Mouse (Mus musculus): ENCODE measurements around the gene Sepsecs.

Gene Sepsecs

GRCm38 (mm10) chr5:52618348-52619270 is 50.9 kb downstream of the Sepsecs start:
- POLR2A ChIA-PET: interaction anchor here in 2 of 4 experiments (0.6 to 1.4 kb wide), 7 partner anchors 19 to 133 kb away, joined by 3 read pairs; no protein-coding TSS in a partner anchor
- CTCF ChIA-PET: interaction anchor here in 3 of 4 experiments (0.6 to 1.5 kb wide), 6 partner anchors 15 to 596 kb away, joined by 3 to 4 read pairs (median 3); no protein-coding TSS in a partner anchor

GRCm38 (mm10) chr5:52617711-52618347 is 51.7 kb downstream of the Sepsecs start:
- ChIA-PET POLR2A (interaction anchor here in 2 of 4 experiments (0.9 to 1.4 kb wide), 5 partner anchors 20 to 55 kb away, joined by 3 read pairs; no protein-coding TSS in a partner anchor), CTCF (interaction anchor here in 2 of 4 experiments (1.0 to 1.5 kb wide), 2 partner anchors 15 to 16 kb away, joined by 3 read pairs; no protein-coding TSS in a partner anchor)

- ChIA-PET CTCF (interaction anchor here in 2 of 4 experiments (0.6 to 1.0 kb wide), 2 partner anchors 18 kb away, joined by 3 read pairs; no protein-coding TSS in a partner anchor), POLR2A (interaction anchor here in 1 of 4 experiments (1.0 to 2.3 kb wide), 2 partner anchors 14 to 28 kb away, joined by 3 to 5 read pairs; no protein-coding TSS in a partner anchor)
Measured at GRCm38 (mm10) chr5:52616549-52616948, 53.0 kb downstream of the Sepsecs start.

GRCm38 (mm10) chr5:52615421-52615820 is 54.1 kb downstream of the Sepsecs start:
- ChIA-PET POLR2A (interaction anchor here in 2 of 4 experiments (0.6 to 2.4 kb wide), 6 partner anchors 10 to 99 kb away, joined by 3 to 8 read pairs (median 4); no protein-coding TSS in a partner anchor), CTCF (interaction anchor here in 1 of 4 experiments (1.1 kb wide), 1 partner anchor 19 kb away, joined by 5 read pairs; no protein-coding TSS in a partner anchor)

- ChIA-PET POLR2A (interaction anchor here in 2 of 4 experiments (0.6 to 2.4 kb wide), 8 partner anchors 9 to 99 kb away, joined by 3 to 8 read pairs (median 4); no protein-coding TSS in a partner anchor), CTCF (interaction anchor here in 2 of 4 experiments (0.6 to 1.1 kb wide), 2 partner anchors 19 to 137 kb away, joined by 3 to 5 read pairs; no protein-coding TSS in a partner anchor)
Measured at GRCm38 (mm10) chr5:52614686-52615085, 54.8 kb downstream of the Sepsecs start.

GRCm38 (mm10) chr5:52612776-52613175 is 56.7 kb downstream of the Sepsecs start:
- POLR2A ChIA-PET: no interaction called here

DNA sequence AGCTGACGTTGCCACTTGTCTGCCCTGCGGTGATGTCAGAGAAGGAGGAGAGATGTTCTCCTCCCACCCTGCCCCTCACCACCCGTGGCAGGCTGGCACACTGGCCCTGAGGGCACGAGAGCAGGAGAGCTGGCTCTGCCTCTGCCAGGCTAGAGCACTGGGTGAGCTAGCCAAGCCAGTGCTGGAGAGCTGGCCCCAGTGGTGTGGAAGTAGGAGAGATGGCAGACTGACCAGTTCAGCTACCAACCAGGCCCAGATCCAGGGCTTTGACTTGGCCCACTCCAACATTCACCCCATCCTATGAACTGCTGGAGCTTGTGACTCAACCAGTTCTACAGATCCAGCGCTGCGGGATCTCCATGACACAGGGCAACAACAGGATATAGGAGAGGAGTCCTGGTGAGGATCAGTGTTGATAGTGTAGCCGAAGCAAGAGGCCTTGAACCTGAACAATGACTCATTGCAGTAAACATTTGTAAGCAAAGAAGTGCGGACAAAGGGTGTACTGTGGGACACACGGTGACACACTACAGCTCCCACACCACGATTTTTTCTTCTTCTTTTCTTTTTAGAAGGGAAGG is 58.1 kb downstream of the Sepsecs start:
- ChIA-PET POLR2A (no interaction called here), CTCF (no interaction called here)

More at GRCm38 (mm10) chr5:52612776-52613175, 56.7 kb downstream of the Sepsecs start:
- CTCF ChIA-PET: interaction anchor here in 1 of 4 experiments (0.6 kb wide), 1 partner anchor 42 kb away, joined by 3 read pairs; no protein-coding TSS in a partner anchor

GRCm38 (mm10) chr5:52610306-52610705 is 59.2 kb downstream of the Sepsecs start:
- CTCF ChIA-PET: no interaction called here
- POLR2A ChIA-PET: interaction anchor here in 1 of 4 experiments (0.5 kb wide), 1 partner anchor 291 kb away, joined by 3 read pairs; no protein-coding TSS in a partner anchor

DNA sequence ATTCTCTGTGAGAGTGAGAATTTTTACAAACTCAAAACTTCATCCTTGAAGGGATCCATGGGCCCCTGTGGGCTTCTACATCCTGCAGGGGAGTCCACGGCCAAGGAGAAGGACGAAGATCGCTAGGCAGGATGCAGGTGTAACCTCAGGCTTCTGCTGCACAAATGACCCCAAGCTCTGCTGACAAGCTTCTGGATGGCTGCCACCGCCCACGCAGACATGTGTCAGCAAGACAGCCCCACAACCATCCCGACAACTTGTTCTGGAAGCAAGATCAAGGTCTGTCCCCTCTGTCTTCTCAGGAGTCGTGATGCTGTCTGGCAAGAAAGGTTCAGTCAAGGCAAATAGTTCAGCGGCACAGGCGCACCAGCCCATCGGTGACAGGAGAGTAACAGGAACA is 59.8 kb downstream of the Sepsecs start:
- POLR2A ChIA-PET: interaction anchor here in 2 of 4 experiments (0.5 to 1.0 kb wide), 2 partner anchors 23 to 291 kb away, joined by 3 read pairs; no protein-coding TSS in a partner anchor
- CTCF ChIA-PET: interaction anchor here in 1 of 4 experiments (0.6 kb wide), 1 partner anchor 117 kb away, joined by 4 read pairs; no protein-coding TSS in a partner anchor

DNA sequence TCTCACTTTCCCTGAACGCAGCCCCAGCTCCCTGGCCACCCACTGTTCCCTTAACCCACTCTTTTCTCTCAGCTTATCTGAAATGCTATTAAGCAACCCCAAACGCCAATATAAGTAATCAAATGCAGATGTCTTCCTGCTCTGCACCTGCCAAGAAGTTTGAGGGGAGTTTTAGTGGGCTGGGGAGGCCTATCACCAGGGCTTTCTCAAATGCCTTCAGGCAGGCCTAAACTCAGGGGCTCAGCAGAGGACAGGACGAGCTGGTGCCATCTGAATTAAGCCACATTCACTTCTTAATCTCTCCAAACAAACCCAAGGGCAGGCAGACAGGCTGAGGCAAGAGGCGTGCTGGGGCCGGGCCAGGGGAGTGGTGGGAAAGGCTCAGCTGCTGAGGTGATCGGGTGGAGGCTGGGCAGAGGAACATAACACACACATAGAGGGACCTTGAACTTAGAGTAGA is 64.9 kb downstream of the Sepsecs start:
- ChIA-PET CTCF (interaction anchor here in 1 of 4 experiments (0.6 to 1.0 kb wide), 2 partner anchors 22 to 34 kb away, joined by 3 to 4 read pairs; no protein-coding TSS in a partner anchor), POLR2A (interaction anchor here in 2 of 4 experiments (0.8 to 1.6 kb wide), 7 partner anchors 10 to 395 kb away, joined by 3 to 8 read pairs (median 4); partner anchors contain the start of gene Lgi2 (in 1 of the 2))

DNA sequence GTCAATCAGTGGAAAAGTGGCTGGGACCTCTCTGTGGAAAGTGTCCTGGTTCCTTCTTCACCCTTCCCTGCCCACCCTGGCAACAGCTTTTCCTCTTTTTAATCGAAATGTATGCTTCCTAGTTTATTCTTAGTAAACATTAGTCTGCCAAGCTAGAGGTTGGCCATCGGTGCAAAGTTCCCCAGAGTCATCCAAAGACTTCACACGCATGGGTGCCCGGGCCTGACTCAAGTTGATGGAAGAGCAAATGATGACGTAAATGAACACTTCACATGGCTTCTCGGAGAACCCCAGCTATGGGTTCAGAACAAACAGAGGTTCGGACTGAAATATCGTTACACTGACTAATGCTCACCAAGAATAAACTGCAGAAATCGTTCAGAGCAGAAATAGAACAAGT is 78.9 kb downstream of the Sepsecs start:
- POLR2A ChIA-PET: no interaction called here
- CTCF ChIA-PET: no interaction called here

All from embryonic stem cell, embryonic (primary cell).